Mouse (Mus musculus) thymus, adult 2 months (tissue): Measurements from ENCODE around the gene Jhy. TPM values are rescaled to one million over a fixed set of nuclear protein-coding genes. Genes with fewer than 3 reads are reported as not detected.

ENCODE experiments used
- DNase-seq: peaks from one replicate; pipeline ENCODE4 v3.0.0; 2021
- H3K27ac ChIP-seq: fragments of 200-500 bp; 2 replicates; pipeline ENCODE4 v1.5.1; 2012; ENCODE audit warnings: low read length, control low read depth; ENCODE audit not compliant: control insufficient read depth, insufficient read depth
- H3K27me3 ChIP-seq: fragments of 200-500 bp; 2 replicates; pipeline ENCODE4 v1.6.1; 2012; ENCODE audit warnings: mild to moderate bottlenecking, low read length, moderate library complexity, mixed read lengths; ENCODE audit not compliant: control insufficient read depth, insufficient read depth
- H3K36me3 ChIP-seq: fragments of 200-500 bp; 2 replicates; pipeline ENCODE4 v1.6.1; 2012; ENCODE audit warnings: mild to moderate bottlenecking, low read length, moderate library complexity; ENCODE audit not compliant: control insufficient read depth, insufficient read depth
- H3K4me1 ChIP-seq: fragments of 200-500 bp; replicated peaks from 2 replicates; pipeline ENCODE4 v1.6.1; 2012; ENCODE audit warnings: low read length; ENCODE audit not compliant: control insufficient read depth, insufficient read depth
- H3K4me3 ChIP-seq: fragments of 200-500 bp; 2 replicates; pipeline ENCODE4 v1.5.1; 2012; ENCODE audit warnings: mild to moderate bottlenecking, low read length, control low read depth, moderate library complexity; ENCODE audit not compliant: control insufficient read depth, insufficient read depth
- CTCF ChIP-seq: fragments of 200-500 bp; IDR thresholded peaks from 2 replicates; pipeline ENCODE4 v1.5.1; 2012; ENCODE audit warnings: mild to moderate bottlenecking, control low read depth, low read length, moderate library complexity, borderline replicate concordance; ENCODE audit not compliant: control insufficient read depth, poor library complexity, insufficient read depth; ENCODE audit errors: extremely low read depth
- POLR2A ChIP-seq: fragments of 200-500 bp; IDR thresholded peaks from 2 replicates; pipeline ENCODE4 v1.6.1; 2012; ENCODE audit warnings: mild to moderate bottlenecking, low read length, control low read depth, moderate library complexity; ENCODE audit not compliant: control insufficient read depth, poor library complexity, insufficient read depth; ENCODE audit errors: extremely low read depth
- whole genome bisulfite sequencing: fragments of 180-500 bp; shearing (Covaris S2); methylation state at CpG from one replicate; pipeline ENCODE4 v1.1.7; 2018; 5-methylcytosine and 5-hydroxymethylcytosine counted together
- polyA plus RNA-seq: library from polyadenylated mRNA; depleted of rRNA; stranded (reverse); fragments of >200 nt; gene quantifications from 2 replicates; pipeline ENCODE4 v1.2.3, GENCODE M21; 2012

Gene Jhy
- polyA plus RNA-seq, 1 experiment = not detected

- Histone ChIP-seq H3K36me3 (no peaks in the 10 kb centered on the region), H3K4me1 (no peaks in the 10 kb centered on the region), H3K27ac (no peak overlapping the region), H3K4me3 (no peak overlapping the region), H3K27me3 (peaks cover 11% of the 10 kb centered on the region; the same call in 1 of the 2 replicates)
- WGBS = 4% methylated on average over 42 of the region's 42 CpGs
- TF ChIP-seq CTCF = no peak
- DNase-seq = no peak
These were observed 86.6 kb downstream of the Jhy start for GRCm38 (mm10) chr9:40877146-40877880.

DNA sequence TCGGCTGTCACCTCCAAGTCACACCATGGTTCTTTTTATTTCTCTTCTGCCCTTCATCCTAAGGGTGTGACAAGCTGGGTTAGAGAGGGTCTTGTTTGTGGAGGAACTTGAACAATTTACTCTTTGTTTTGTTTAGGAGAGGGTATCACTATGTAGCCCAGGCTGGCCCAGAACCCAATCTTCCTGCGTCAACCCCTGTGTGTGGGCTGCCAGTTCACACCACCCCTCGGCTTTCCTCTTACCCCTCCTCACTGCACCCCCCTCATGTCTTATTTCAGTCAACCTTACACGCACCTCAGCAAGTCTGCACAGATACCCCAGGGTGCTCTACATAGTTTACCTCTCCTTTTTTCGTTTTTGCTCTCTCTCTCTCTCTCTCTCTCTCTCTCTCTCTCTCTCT lies 87.2 kb downstream of the Jhy start:
- 8% methylated on average over 5 of the region's 5 CpGs for WGBS
- TF ChIP-seq POLR2A = no peak
- TF ChIP-seq CTCF = no peak
- Histone ChIP-seq H3K27me3 (peaks cover 11% of the 10 kb centered on the region; the same call in 1 of the 2 replicates), H3K36me3 (no peaks in the 10 kb centered on the region), H3K4me3 (no peak overlapping the region), H3K4me1 (no peaks in the 10 kb centered on the region), H3K27ac (no peak overlapping the region)
- DNase-seq = no peak

GRCm38 (mm10) chr9:40876164-40876563 lies 87.8 kb downstream of the Jhy start:
- TF ChIP-seq POLR2A (no peak), CTCF (no peak)
- no peak for DNase-seq
- Histone ChIP-seq H3K27me3 (peaks cover 11% of the 10 kb centered on the region; the same call in 1 of the 2 replicates), H3K4me3 (no peak overlapping the region), H3K4me1 (no peaks in the 10 kb centered on the region), H3K36me3 (no peaks in the 10 kb centered on the region), H3K27ac (no peak overlapping the region)
- 7% methylated on average over 29 of the region's 29 CpGs for WGBS

DNA sequence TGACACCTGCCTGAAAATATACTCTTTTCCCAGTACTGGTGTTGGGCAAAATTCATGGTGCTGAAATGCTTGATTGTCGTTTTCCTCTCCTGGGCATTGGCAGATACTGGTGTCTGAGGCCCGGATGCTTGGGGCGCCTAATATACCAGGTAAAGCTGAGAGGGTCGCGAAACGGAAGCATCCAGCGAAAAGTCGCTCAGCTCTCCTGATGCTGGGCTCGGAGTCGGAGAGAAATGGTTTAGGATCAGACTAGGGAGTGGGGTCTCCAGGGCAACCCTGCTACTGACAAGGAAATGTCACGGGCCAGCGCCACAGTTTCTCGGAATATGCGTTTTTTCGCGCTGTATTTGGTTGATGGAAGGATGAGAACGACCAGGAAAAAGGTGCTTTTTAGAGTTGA lies 88.5 kb downstream of the Jhy start:
- Histone ChIP-seq H3K27me3 (peaks cover 11% of the 10 kb centered on the region; the same call in 1 of the 2 replicates), H3K36me3 (no peaks in the 10 kb centered on the region), H3K4me3 (no peak overlapping the region), H3K27ac (no peak overlapping the region), H3K4me1 (no peaks in the 10 kb centered on the region)
- TF ChIP-seq CTCF = no peak
- TF ChIP-seq POLR2A = no peak
- no peak for DNase-seq
- 8% methylated on average over 17 of the region's 17 CpGs for WGBS

DNA sequence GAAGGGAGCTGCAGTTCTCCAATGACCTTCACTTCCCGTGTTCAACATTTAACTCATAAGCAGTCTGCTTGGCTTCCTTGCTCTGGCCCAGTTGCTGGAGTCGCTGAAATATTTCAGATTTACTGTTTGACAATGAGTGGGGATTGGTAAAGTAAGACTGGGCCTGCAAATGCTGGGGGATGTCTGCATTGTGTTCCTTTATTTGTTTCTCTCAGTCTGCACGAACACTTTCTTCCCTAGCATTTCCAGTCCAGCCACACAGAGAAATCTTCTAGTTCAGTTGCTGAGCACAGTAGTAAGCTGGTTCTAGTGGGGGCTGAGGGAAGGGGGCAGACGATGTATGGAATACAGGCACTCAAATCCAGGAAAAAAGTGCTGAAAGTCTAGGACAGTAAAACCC lies 89.0 kb downstream of the Jhy start:
- Histone ChIP-seq H3K4me3 (no peak overlapping the region), H3K36me3 (no peaks in the 10 kb centered on the region), H3K4me1 (no peaks in the 10 kb centered on the region), H3K27ac (no peak overlapping the region), H3K27me3 (peaks cover 11% of the 10 kb centered on the region; the same call in 1 of the 2 replicates)
- 4% methylated on average over 4 of the region's 4 CpGs for WGBS
- TF ChIP-seq CTCF = no peak
- no peak for TF ChIP-seq POLR2A
- DNase-seq = no peak

- Histone ChIP-seq H3K27me3 (peaks cover 11% of the 10 kb centered on the region; the same call in 1 of the 2 replicates), H3K4me1 (no peaks in the 10 kb centered on the region), H3K27ac (no peak within 1 kb of the TSS), H3K36me3 (no peaks in the 10 kb centered on the region), H3K4me3 (no peak within 1 kb of the TSS)
- TF ChIP-seq POLR2A (no peak), CTCF (no peak)
- DNase-seq = peak; percentile 33
- 6% methylated on average over 32 of the region's 32 CpGs for WGBS
These were observed 90.1 kb downstream of the Jhy start, which contains the start of gene Bsx for GRCm38 (mm10) chr9:40873556-40874470. Gene Bsx, plus strand, starts transcription at chr9:40874127.
